Mouse (Mus musculus) midbrain, embryonic 12.5 days (tissue): ENCODE data around the gene Sh3pxd2a. TPM values are rescaled to one million over a fixed set of nuclear protein-coding genes. Genes with fewer than 3 reads are reported as not detected.

Experiments
- ATAC-seq: fragments of 200-750 bp; cut with Nextera tagmentation; 2 replicates; pipeline ENCODE4 v1.8.0; 2017; ENCODE audit warnings: low read depth, moderate TSS enrichment, moderate library complexity; ENCODE audit not compliant: low FRiP score
- H3K27ac ChIP-seq: fragments of 300-500 bp; sonication (generic); replicated peaks from 2 replicates; pipeline ENCODE4 v1.5.1; 2016; ENCODE audit warnings: mild to moderate bottlenecking
- H3K27me3 ChIP-seq: fragments of 300-500 bp; sonication (generic); 2 replicates; pipeline ENCODE4 v1.6.1; 2016; ENCODE audit warnings: mild to moderate bottlenecking
- H3K36me3 ChIP-seq: fragments of 300-500 bp; sonication (generic); 2 replicates; pipeline ENCODE4 v1.6.1; 2016
- H3K4me1 ChIP-seq: fragments of 300-500 bp; sonication (generic); 2 replicates; pipeline ENCODE4 v1.6.1; 2016
- H3K4me2 ChIP-seq: fragments of 300-500 bp; sonication (generic); replicated peaks from 2 replicates; pipeline ENCODE4 v1.6.1; 2016; ENCODE audit warnings: mild to moderate bottlenecking, moderate library complexity
- H3K4me3 ChIP-seq: fragments of 300-500 bp; sonication (generic); 2 replicates; pipeline ENCODE4 v1.5.1; 2016; ENCODE audit warnings: mild to moderate bottlenecking
- H3K9ac ChIP-seq: fragments of 300-500 bp; sonication (generic); replicated peaks from 2 replicates; pipeline ENCODE4 v1.6.1; 2016; ENCODE audit warnings: mild to moderate bottlenecking, moderate library complexity
- H3K9me3 ChIP-seq: fragments of 300-500 bp; sonication (generic); 2 replicates; pipeline ENCODE4 v1.6.1; 2016; ENCODE audit warnings: mild to moderate bottlenecking
- WGBS: fragments of 180-500 bp; shearing (Covaris S2); methylation state at CpG from one replicate; pipeline ENCODE4 v1.1.7; 2016; 5-methylcytosine and 5-hydroxymethylcytosine counted together
- polyA plus RNA-seq: library from polyadenylated mRNA; unstranded; fragments of >200 nt; fragmentation: Nextera tagmentation; extraction: Ambion mirVana; gene quantifications from 2 replicates; pipeline ENCODE4 v1.2.1, GENCODE M21; 2016

Gene Sh3pxd2a
- polyA plus RNA-seq, 1 experiment from 2014 or later, result 3.2 TPM

- H3K4me3 ChIP-seq, result no peak overlapping the region
- no peaks in the 10 kb centered on the region for H3K36me3 ChIP-seq
- H3K4me2 ChIP-seq, result no peak overlapping the region
- peaks cover 5% of the 10 kb centered on the region; the same call in 1 of the 2 replicates for H3K27me3 ChIP-seq
- peaks cover 3% of the 10 kb centered on the region; the same call in 1 of the 2 replicates for H3K4me1 ChIP-seq
- ATAC-seq, result no peak
- WGBS, result 87% methylated on average over 8 of the region's 8 CpGs
- no peak overlapping the region for H3K27ac ChIP-seq
- H3K9me3 ChIP-seq, result no peaks in the 10 kb centered on the region
- no peak overlapping the region for H3K9ac ChIP-seq
Measured at GRCm38 (mm10) chr19:47261196-47261595, 203.0 kb downstream of the Sh3pxd2a start.

DNA sequence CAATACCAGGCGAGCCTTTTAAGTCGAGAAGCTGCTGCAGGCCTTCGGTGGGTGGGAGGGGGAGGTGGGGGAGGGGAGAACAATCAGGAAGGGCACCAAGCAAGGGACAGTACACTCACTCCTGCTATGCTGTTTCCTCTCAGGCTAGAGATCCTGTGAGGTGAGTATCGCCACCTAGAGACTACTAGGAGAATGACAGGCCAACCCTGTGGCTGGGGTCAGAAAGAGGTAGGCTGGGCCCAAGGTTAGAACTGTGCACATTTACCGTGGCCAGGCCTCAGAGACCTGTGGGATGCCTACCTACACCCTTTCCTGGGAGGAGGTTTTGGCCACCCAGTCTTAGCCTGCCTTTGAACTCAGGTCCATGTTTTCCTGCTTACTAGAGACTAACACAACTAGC lies 204.6 kb downstream of the Sh3pxd2a start:
- Histone ChIP-seq H3K9me3 (no peaks in the 10 kb centered on the region), H3K27me3 (peaks cover 15% of the 10 kb centered on the region), H3K9ac (no peak overlapping the region), H3K4me3 (no peak overlapping the region), H3K27ac (no peak overlapping the region), H3K4me2 (no peak overlapping the region), H3K4me1 (peaks cover 3% of the 10 kb centered on the region; the same call in 1 of the 2 replicates), H3K36me3 (no peaks in the 10 kb centered on the region)
- WGBS, result 3% methylated on average over 5 of the region's 5 CpGs
- peak; percentile 56; the same call in 1 of the 2 replicates for ATAC-seq

DNA sequence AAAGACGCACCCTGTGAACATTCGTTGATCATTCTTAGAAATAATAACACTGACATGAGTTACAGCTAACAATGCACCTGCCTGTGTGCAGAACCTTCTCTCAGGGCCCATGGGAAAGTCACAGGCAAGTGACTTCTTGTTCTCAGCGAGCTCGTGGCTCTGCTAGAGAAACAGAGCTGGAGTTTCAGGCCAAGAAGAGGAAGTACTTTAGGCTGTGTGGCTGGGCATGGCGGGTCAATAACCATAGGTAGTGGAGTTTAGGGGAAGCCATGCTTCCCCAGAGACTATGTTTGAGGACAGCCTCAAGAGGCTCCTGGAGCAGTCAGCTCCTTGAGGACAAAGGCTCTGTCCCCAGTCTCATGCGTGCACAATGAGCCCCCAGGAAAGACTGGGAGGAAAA lies 208.3 kb downstream of the Sh3pxd2a start:
- Histone ChIP-seq H3K27me3 (peaks cover 52% of the 10 kb centered on the region), H3K9ac (no peak overlapping the region), H3K4me2 (no peak overlapping the region), H3K4me3 (no peak overlapping the region), H3K27ac (no peak overlapping the region), H3K9me3 (no peaks in the 10 kb centered on the region), H3K4me1 (peaks cover 13% of the 10 kb centered on the region), H3K36me3 (no peaks in the 10 kb centered on the region)
- 85% methylated on average over 6 of the region's 6 CpGs for WGBS
- no peak for ATAC-seq

- Histone ChIP-seq H3K27ac (no peak overlapping the region), H3K9me3 (no peaks in the 10 kb centered on the region), H3K9ac (no peak overlapping the region), H3K4me1 (peaks cover 15% of the 10 kb centered on the region), H3K27me3 (peaks cover 55% of the 10 kb centered on the region), H3K4me2 (no peak overlapping the region), H3K4me3 (no peak overlapping the region), H3K36me3 (no peaks in the 10 kb centered on the region)
- ATAC-seq, result no peak
- 79% methylated on average over 2 of the region's 2 CpGs for WGBS
Measured at GRCm38 (mm10) chr19:47255036-47255435, 209.2 kb downstream of the Sh3pxd2a start.

DNA sequence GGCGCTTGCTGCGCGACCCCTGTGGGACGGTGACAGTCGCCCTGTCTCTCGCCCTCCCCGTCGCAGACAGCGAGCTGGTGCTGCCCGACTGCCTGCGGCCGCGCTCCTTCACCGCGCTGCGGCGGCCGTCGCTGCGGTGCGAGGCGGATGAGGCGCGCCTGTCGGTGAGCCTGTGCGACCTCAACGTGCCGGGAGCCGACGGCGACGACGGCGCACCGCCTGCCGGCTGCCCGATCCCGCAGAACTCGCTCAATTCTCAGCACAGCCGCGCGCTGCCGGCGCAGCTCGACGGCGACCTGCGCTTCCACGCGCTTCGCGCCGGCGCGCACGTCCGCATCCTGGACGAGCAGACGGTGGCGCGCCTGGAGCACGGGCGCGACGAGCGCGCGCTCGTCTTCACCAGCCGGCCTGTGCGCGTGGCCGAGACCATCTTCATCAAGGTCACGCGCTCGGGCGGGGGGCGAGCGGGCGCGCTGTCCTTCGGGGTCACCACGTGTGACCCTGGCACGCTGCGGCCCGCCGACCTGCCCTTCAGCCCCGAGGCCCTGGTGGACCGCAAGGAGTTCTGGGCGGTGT lies 211.1 kb downstream of the Sh3pxd2a start:
- H3K27me3 ChIP-seq, result peaks cover 55% of the 10 kb centered on the region
- H3K9me3 ChIP-seq, result no peaks in the 10 kb centered on the region
- peak overlapping the region; percentile 54 for H3K4me2 ChIP-seq
- H3K4me3 ChIP-seq, result peak overlapping the region; percentile 40
- H3K27ac ChIP-seq, result no peak overlapping the region
- no peak for ATAC-seq
- 5% methylated on average over 90 of the region's 90 CpGs for WGBS
- no peak overlapping the region for H3K9ac ChIP-seq
- H3K4me1 ChIP-seq, result peaks cover 12% of the 10 kb centered on the region
- H3K36me3 ChIP-seq, result no peaks in the 10 kb centered on the region

GRCm38 (mm10) chr19:47250931-47251330 lies 213.3 kb downstream of the Sh3pxd2a start:
- Histone ChIP-seq H3K36me3 (no peaks in the 10 kb centered on the region), H3K4me1 (peaks cover 12% of the 10 kb centered on the region), H3K27me3 (peaks cover 48% of the 10 kb centered on the region), H3K4me3 (no peak overlapping the region), H3K9ac (no peak overlapping the region), H3K4me2 (no peak overlapping the region), H3K27ac (no peak overlapping the region), H3K9me3 (no peaks in the 10 kb centered on the region)
- WGBS, result 45% methylated on average over 6 of the region's 6 CpGs
- no peak for ATAC-seq

DNA sequence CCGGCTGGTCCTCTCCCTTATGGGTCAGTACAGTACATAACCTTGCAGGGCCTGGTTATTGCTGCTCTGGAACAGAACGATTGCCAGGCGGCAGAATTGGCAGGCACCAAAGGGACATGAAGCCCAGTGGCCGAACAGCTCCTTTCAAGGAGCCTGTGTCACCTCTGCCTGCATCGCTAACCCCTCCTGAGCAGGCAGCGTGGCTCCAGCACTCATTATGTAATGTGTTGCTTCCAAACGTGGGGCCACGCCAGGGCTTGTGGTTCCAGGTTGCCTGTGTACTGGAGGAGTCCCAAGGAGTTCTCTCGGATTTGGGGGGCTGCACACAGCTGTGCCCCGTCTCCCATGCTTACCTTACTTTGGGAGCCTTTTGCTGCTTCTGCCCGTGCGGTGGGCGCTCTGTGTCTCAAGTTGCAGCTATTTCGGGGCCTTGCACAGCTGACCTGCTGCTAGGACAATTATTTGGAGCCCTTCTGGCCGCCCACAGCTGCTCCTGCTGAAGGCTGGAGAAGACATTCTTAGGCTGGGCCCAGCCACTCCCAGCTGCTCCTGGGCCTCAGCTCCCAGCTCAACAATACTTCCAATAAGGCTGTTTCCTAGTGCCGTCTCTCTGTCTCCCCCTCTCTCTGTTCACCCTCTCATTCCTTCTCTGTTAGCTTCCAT lies 215.2 kb downstream of the Sh3pxd2a start:
- Histone ChIP-seq H3K4me3 (no peak overlapping the region), H3K9me3 (no peaks in the 10 kb centered on the region), H3K4me1 (peaks cover 12% of the 10 kb centered on the region), H3K4me2 (no peak overlapping the region), H3K36me3 (no peaks in the 10 kb centered on the region), H3K27ac (no peak overlapping the region), H3K9ac (no peak overlapping the region), H3K27me3 (peaks cover 35% of the 10 kb centered on the region)
- WGBS, result 74% methylated on average over 16 of the region's 16 CpGs
- no peak for ATAC-seq

DNA sequence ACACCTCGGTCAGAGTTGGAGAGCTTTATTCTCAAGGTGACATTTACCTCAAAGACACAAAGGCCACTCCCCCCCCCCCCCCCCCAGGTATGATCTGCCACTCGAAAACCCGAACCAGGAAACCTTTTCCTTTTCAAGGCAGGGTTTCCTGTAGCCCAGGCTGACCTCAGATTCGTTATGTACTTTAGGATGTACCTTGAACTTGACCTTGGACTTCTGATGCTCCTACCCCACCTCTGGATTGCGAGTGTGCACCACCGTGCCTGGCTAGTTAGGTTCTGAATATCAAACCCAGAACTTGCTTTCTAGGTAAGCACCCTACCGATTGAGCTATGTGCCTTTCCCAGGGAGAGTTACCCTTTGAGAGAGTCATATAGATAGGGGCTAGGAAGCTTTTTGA lies 215.9 kb downstream of the Sh3pxd2a start:
- Histone ChIP-seq H3K9ac (no peak overlapping the region), H3K4me1 (peaks cover 10% of the 10 kb centered on the region), H3K27ac (no peak overlapping the region), H3K27me3 (peaks cover 27% of the 10 kb centered on the region), H3K4me3 (no peak overlapping the region), H3K36me3 (no peaks in the 10 kb centered on the region), H3K9me3 (no peaks in the 10 kb centered on the region), H3K4me2 (no peak overlapping the region)
- WGBS, result 85% methylated on average over 7 of the region's 7 CpGs
- ATAC-seq, result no peak

DNA sequence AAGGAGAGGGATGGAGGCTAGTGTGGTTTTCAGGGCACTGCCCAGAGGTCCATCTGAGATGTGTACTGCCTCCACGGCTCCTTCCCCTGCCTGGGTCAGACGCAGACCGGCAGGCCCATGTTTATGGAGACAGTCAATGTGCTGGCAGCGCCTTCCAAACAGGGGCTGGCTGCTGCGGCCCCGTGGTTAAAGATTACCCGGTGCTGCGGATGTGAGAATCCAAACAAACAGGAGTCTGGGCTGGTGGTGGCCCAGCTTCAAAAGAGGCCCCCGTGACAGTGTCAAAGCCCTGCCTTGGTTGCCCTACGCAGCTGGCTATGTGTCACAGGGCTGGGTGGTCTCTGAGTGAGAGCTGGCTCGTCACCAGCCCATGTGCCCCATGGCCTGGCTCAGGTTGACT lies 216.4 kb downstream of the Sh3pxd2a start:
- Histone ChIP-seq H3K4me1 (peaks cover 5% of the 10 kb centered on the region), H3K27ac (no peak overlapping the region), H3K27me3 (peaks cover 22% of the 10 kb centered on the region), H3K9ac (no peak overlapping the region), H3K9me3 (no peaks in the 10 kb centered on the region), H3K4me3 (no peak overlapping the region), H3K4me2 (no peak overlapping the region), H3K36me3 (no peaks in the 10 kb centered on the region)
- ATAC-seq, result no peak
- WGBS, result 74% methylated on average over 11 of the region's 11 CpGs

DNA sequence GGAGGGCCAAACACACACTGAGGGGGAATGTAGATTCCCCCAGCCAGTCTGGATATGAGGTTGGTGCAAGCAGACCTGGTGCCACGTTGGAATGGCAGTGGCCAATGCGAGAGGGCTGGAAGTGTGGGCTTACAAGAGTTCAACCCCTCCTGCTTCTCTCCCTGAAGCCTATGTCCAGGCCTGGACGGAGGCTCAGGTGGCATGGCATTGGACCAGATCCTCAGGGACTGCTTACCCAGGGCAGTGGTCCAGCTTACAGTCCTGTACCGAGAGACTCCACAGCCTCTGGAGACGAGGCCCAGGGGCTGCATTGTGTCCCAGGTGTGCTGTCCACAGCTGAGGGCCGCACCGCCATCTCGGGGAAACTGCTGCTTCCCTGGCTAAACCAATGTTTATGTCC lies 218.7 kb downstream of the Sh3pxd2a start:
- no peaks in the 10 kb centered on the region for H3K27me3 ChIP-seq
- H3K4me3 ChIP-seq, result no peak overlapping the region
- H3K9ac ChIP-seq, result no peak overlapping the region
- no peak for ATAC-seq
- H3K27ac ChIP-seq, result no peak overlapping the region
- WGBS, result 84% methylated on average over 8 of the region's 8 CpGs
- no peak overlapping the region for H3K4me2 ChIP-seq
- H3K9me3 ChIP-seq, result no peaks in the 10 kb centered on the region
- H3K4me1 ChIP-seq, result peaks cover 5% of the 10 kb centered on the region
- no peaks in the 10 kb centered on the region for H3K36me3 ChIP-seq

DNA sequence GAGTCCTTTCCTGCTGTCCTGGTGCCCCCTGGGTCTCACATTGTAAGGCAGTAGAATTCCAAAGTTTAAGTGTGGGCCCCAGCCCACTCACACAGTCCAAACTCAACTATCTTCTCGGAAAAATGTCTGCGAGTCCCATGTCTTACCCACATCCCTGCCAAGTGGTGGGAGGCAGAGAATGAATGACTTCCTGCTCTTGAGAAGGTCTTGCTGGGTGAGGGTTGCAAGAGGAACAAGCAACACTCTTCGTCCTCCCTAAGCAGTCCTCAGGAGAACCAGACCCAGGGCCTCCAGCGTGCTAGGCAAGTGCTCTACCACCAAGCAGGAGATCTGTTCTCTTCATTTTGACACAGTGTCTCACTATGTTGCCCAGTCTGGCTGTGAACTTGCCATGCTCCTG lies 222.0 kb downstream of the Sh3pxd2a start:
- Histone ChIP-seq H3K4me1 (peaks cover 5% of the 10 kb centered on the region), H3K36me3 (no peaks in the 10 kb centered on the region), H3K27me3 (peaks cover 18% of the 10 kb centered on the region), H3K4me3 (no peak overlapping the region), H3K27ac (no peak overlapping the region), H3K4me2 (no peak overlapping the region), H3K9me3 (no peaks in the 10 kb centered on the region), H3K9ac (no peak overlapping the region)
- no peak for ATAC-seq
- WGBS, result 94% methylated on average over 4 of the region's 4 CpGs

DNA sequence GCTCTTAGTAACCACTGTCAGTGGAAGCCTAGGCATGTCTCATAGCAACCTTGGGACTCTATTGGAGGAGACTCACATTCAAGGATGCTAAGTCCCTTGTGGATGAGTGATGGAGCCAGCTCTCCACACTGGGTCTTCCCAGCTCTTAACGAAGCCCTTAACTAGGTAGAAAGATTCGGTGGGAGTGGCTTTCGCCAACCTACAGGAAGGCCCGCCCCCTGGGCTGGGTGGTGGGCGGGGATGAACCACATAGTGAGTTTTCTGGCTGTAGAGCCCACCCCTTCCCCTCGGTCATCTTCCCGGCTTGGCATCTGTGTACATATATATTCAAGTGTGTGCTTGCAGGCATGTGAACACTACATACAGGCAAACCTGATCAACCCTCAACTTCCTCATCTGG lies 223.2 kb downstream of the Sh3pxd2a start:
- H3K9me3 ChIP-seq, result no peaks in the 10 kb centered on the region
- no peak overlapping the region for H3K9ac ChIP-seq
- 64% methylated on average over 7 of the region's 7 CpGs for WGBS
- no peak overlapping the region for H3K27ac ChIP-seq
- no peaks in the 10 kb centered on the region for H3K36me3 ChIP-seq
- no peak for ATAC-seq
- H3K27me3 ChIP-seq, result peaks cover 18% of the 10 kb centered on the region
- 0 out of 2 replicates have a peak overlapping the region, but pooled peaks have one; percentile 42 for H3K4me2 ChIP-seq
- no peak overlapping the region for H3K4me3 ChIP-seq
- peaks cover 5% of the 10 kb centered on the region for H3K4me1 ChIP-seq
